ENCODE assay signal across 18 mouse cellular contexts in the genomic region with DNA sequence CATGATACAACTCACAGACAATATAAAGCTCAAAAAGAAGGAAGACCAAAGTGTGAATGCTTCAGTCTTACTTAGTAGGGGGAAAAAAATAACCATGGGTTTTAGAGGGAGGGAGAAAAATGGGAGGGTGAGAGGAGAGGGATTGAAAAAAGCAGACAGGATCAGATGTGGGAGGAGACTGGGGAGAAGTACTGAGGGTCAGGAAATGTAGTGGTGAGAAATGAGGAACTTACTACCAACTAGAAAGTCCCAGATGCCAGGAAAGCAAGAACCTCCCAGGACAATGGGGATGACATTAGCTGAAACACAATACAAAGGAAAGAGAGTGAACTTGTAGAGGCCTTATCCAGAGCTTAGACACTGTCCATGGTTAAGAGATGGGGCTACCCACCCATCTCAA.
"Had no signal": no experiment of that assay in that cellular context is flagged by ENCODE, and none has a peak within 500 bp of the region (broad histone marks: within the 10 kb centered on the region; RNA-seq: fewer than 3 reads in every experiment).

No protein-coding gene starts in this region.

- DNase-seq: gastrocnemius, adult 2 months; gastrocnemius, postnatal 10 days; gastrocnemius, postnatal 25 days; heart, adult 11 months; heart, adult 2 months; heart, postnatal 14 days; heart, postnatal 36 days; kidney, adult 11 months; kidney, adult 2 months; kidney, postnatal 10 days; kidney, postnatal 25 days; kidney, postnatal 4 days; layer of hippocampus, adult 9-11 months; layer of hippocampus, postnatal 36 days; left cerebral cortex, postnatal 4 days had no signal

- ATAC-seq: hindbrain, postnatal 0 days; intestine, embryonic 16.5 days; liver, embryonic 12.5 days had no signal
